Mouse (Mus musculus) heart, embryonic 16.5 days (tissue): Measurements from ENCODE around the gene Ero1lb. TPM values are rescaled to one million over a fixed set of nuclear protein-coding genes. Genes with fewer than 3 reads are reported as not detected.
A peak's percentile ranks its signal among the peaks of the same experiment; 100 is the strongest.

Experiments
- ATAC-seq: fragments of 200-750 bp; cut with Nextera tagmentation; replicated peaks from 2 replicates; pipeline ENCODE4 v1.8.0; 2017; ENCODE audit warnings: moderate number of reproducible peaks; ENCODE audit not compliant: insufficient read depth, low FRiP score; ENCODE audit errors: extremely low read depth
- H3K27ac ChIP-seq: fragments of 300-500 bp; sonication (generic); 2 replicates; pipeline ENCODE4 v1.5.1; 2014; ENCODE audit warnings: mild to moderate bottlenecking, low read length, control low read depth, moderate library complexity
- H3K27me3 ChIP-seq: fragments of 300-500 bp; sonication (generic); 2 replicates; pipeline ENCODE4 v1.6.1; 2014; ENCODE audit warnings: low read length, mixed read lengths; ENCODE audit not compliant: control insufficient read depth, insufficient read depth
- H3K36me3 ChIP-seq: fragments of 300-500 bp; sonication (generic); 2 replicates; pipeline ENCODE4 v1.6.1; 2014; ENCODE audit not compliant: control insufficient read depth, insufficient read depth
- H3K4me1 ChIP-seq: fragments of 300-500 bp; sonication (generic); 2 replicates; pipeline ENCODE4 v1.6.1; 2014; ENCODE audit warnings: low read length, mixed read lengths; ENCODE audit not compliant: control insufficient read depth, insufficient read depth
- H3K4me2 ChIP-seq: fragments of 300-500 bp; sonication (generic); 2 replicates; pipeline ENCODE4 v1.6.1; 2014; ENCODE audit warnings: low read depth, mild to moderate bottlenecking, control low read depth, low read length
- H3K4me3 ChIP-seq: fragments of 300-500 bp; sonication (generic); 2 replicates; pipeline ENCODE4 v1.5.1; 2014; ENCODE audit warnings: mild to moderate bottlenecking, control low read depth, low read length
- H3K9ac ChIP-seq: fragments of 300-500 bp; sonication (generic); 2 replicates; pipeline ENCODE4 v1.6.1; 2014; ENCODE audit warnings: low read length, control low read depth
- H3K9me3 ChIP-seq: fragments of 300-500 bp; sonication (generic); replicated peaks from 2 replicates; pipeline ENCODE4 v1.6.1; 2016; ENCODE audit warnings: low read length; ENCODE audit not compliant: control insufficient read depth
- WGBS: fragments of 180-500 bp; shearing (Covaris S2); extraction: QIAGEN DNeasy Blood & Tissue Kit; methylation state at CpG from one replicate; pipeline ENCODE4 v1.1.7; 2014; 5-methylcytosine and 5-hydroxymethylcytosine counted together
- polyA plus RNA-seq: library from polyadenylated mRNA; unstranded; fragments of >200 nt; fragmentation: Nextera tagmentation; extraction: Ambion mirVana; gene quantifications from 2 replicates; pipeline ENCODE4 v1.2.1, GENCODE M21; 2015

Gene Ero1lb
- 5.8 and 6.1 TPM in 2 replicates for polyA plus RNA-seq

- ATAC-seq, result peak; percentile 99
- WGBS, result under 1% methylated on average over 73 of the region's 73 CpGs
- peak within 1 kb of the TSS; percentile 90 for H3K4me3 ChIP-seq
- H3K4me1 ChIP-seq, result peaks cover 7% of the 10 kb centered on the region
- peak within 1 kb of the TSS; percentile 98 for H3K4me2 ChIP-seq
- peak within 1 kb of the TSS; percentile 83 for H3K9ac ChIP-seq
- H3K36me3 ChIP-seq, result no peaks in the 10 kb centered on the region
- H3K27me3 ChIP-seq, result no peaks in the 10 kb centered on the region
- H3K9me3 ChIP-seq, result no peaks in the 10 kb centered on the region
- no peak within 1 kb of the TSS for H3K27ac ChIP-seq
Observed at GRCm38 (mm10) chr13:12565621-12566390, at the start of gene Ero1lb. TSS of gene Ero1lb (plus strand) at chr13:12565874.

- Histone ChIP-seq H3K9ac (peak overlapping the region; percentile 23; the same call in 1 of the 2 replicates), H3K4me1 (no peaks in the 10 kb centered on the region), H3K36me3 (no peaks in the 10 kb centered on the region), H3K4me3 (peak overlapping the region; percentile 62), H3K27me3 (peaks cover 6% of the 10 kb centered on the region; the same call in 1 of the 2 replicates), H3K27ac (no peak overlapping the region), H3K4me2 (peak overlapping the region; percentile 100), H3K9me3 (no peaks in the 10 kb centered on the region)
- no peak for ATAC-seq
- WGBS, result 7% methylated on average over 18 of the region's 18 CpGs
Observed at GRCm38 (mm10) chr13:12519371-12519770, 46.3 kb upstream of the Ero1lb start.

- H3K27ac ChIP-seq, result peak within 1 kb of the TSS; percentile 54; the same call in 1 of the 2 replicates
- H3K27me3 ChIP-seq, result peaks cover 6% of the 10 kb centered on the region; the same call in 1 of the 2 replicates
- H3K4me3 ChIP-seq, result peak within 1 kb of the TSS; percentile 62
- no peaks in the 10 kb centered on the region for H3K4me1 ChIP-seq
- no peaks in the 10 kb centered on the region for H3K36me3 ChIP-seq
- no peaks in the 10 kb centered on the region for H3K9me3 ChIP-seq
- peak within 1 kb of the TSS; percentile 79 for H3K9ac ChIP-seq
- H3K4me2 ChIP-seq, result peak within 1 kb of the TSS; percentile 100
- WGBS, result under 1% methylated on average over 35 of the region's 35 CpGs
- peak; percentile 74 for ATAC-seq
Observed at GRCm38 (mm10) chr13:12519955-12520584, 45.6 kb upstream of the Ero1lb start, which contains the start of gene Edaradd. TSS of gene Edaradd (minus strand) at chr13:12520438.

- Histone ChIP-seq H3K4me3 (no peak overlapping the region), H3K36me3 (no peaks in the 10 kb centered on the region), H3K4me2 (no peak overlapping the region), H3K9ac (no peak overlapping the region), H3K27ac (no peak overlapping the region), H3K9me3 (no peaks in the 10 kb centered on the region), H3K27me3 (peaks cover 6% of the 10 kb centered on the region; the same call in 1 of the 2 replicates), H3K4me1 (no peaks in the 10 kb centered on the region)
- ATAC-seq, result no peak
Observed at GRCm38 (mm10) chr13:12522346-12522745, 43.3 kb upstream of the Ero1lb start.

- 80% methylated on average over 4 of the region's 4 CpGs for WGBS
- H3K9ac ChIP-seq, result no peak overlapping the region
- peaks cover 6% of the 10 kb centered on the region; the same call in 1 of the 2 replicates for H3K4me1 ChIP-seq
- no peak for ATAC-seq
- no peaks in the 10 kb centered on the region for H3K9me3 ChIP-seq
- H3K27me3 ChIP-seq, result 0 out of 2 replicates have a peak, but pooled peaks cover 2% of the 10 kb centered on the region
- no peak overlapping the region for H3K4me2 ChIP-seq
- no peaks in the 10 kb centered on the region for H3K36me3 ChIP-seq
- no peak overlapping the region for H3K4me3 ChIP-seq
- H3K27ac ChIP-seq, result no peak overlapping the region
Observed at GRCm38 (mm10) chr13:12525678-12526077, 40.0 kb upstream of the Ero1lb start.

- WGBS, result 67% methylated on average over 3 of the region's 3 CpGs
- no peaks in the 10 kb centered on the region; the same call in 1 of the 2 replicates for H3K9me3 ChIP-seq
- no peaks in the 10 kb centered on the region for H3K36me3 ChIP-seq
- no peak overlapping the region for H3K4me3 ChIP-seq
- H3K27me3 ChIP-seq, result no peaks in the 10 kb centered on the region
- H3K4me1 ChIP-seq, result no peaks in the 10 kb centered on the region
- H3K9ac ChIP-seq, result no peak overlapping the region
- no peak overlapping the region for H3K4me2 ChIP-seq
- no peak overlapping the region for H3K27ac ChIP-seq
- ATAC-seq, result no peak
Observed at GRCm38 (mm10) chr13:12534628-12535027, 31.0 kb upstream of the Ero1lb start.

- Histone ChIP-seq H3K9ac (no peak overlapping the region), H3K36me3 (no peaks in the 10 kb centered on the region), H3K4me1 (peaks cover 6% of the 10 kb centered on the region), H3K4me2 (no peak overlapping the region), H3K27me3 (0 out of 2 replicates have a peak, but pooled peaks cover 3% of the 10 kb centered on the region), H3K27ac (no peak overlapping the region), H3K9me3 (no peaks in the 10 kb centered on the region; the same call in 1 of the 2 replicates), H3K4me3 (no peak overlapping the region)
- 67% methylated on average over 6 of the region's 6 CpGs for WGBS
- no peak for ATAC-seq
Observed at GRCm38 (mm10) chr13:12537971-12538370, 27.7 kb upstream of the Ero1lb start.

GRCm38 (mm10) chr13:12539716-12540115 is 26.0 kb upstream of the Ero1lb start:
- no peak for ATAC-seq
- peaks cover 8% of the 10 kb centered on the region for H3K4me1 ChIP-seq
- 0 out of 2 replicates have a peak, but pooled peaks cover 3% of the 10 kb centered on the region for H3K27me3 ChIP-seq
- H3K27ac ChIP-seq, result no peak overlapping the region
- H3K4me2 ChIP-seq, result no peak overlapping the region
- no peaks in the 10 kb centered on the region for H3K36me3 ChIP-seq
- 30% methylated on average over 11 of the region's 11 CpGs for WGBS
- H3K9me3 ChIP-seq, result no peaks in the 10 kb centered on the region; the same call in 1 of the 2 replicates
- H3K4me3 ChIP-seq, result no peak overlapping the region
- H3K9ac ChIP-seq, result no peak overlapping the region

GRCm38 (mm10) chr13:12540119-12540518 is 25.6 kb upstream of the Ero1lb start:
- ATAC-seq, result no peak
- Histone ChIP-seq H3K4me1 (peaks cover 8% of the 10 kb centered on the region), H3K36me3 (no peaks in the 10 kb centered on the region), H3K4me2 (no peak overlapping the region), H3K9me3 (no peaks in the 10 kb centered on the region; the same call in 1 of the 2 replicates), H3K27me3 (0 out of 2 replicates have a peak, but pooled peaks cover 3% of the 10 kb centered on the region), H3K9ac (no peak overlapping the region), H3K27ac (no peak overlapping the region), H3K4me3 (no peak overlapping the region)
- 53% methylated on average over 13 of the region's 13 CpGs for WGBS
